Mouse (Mus musculus): Measurements from ENCODE around the gene 1700061G19Rik. TPM values are rescaled to one million over a fixed set of nuclear protein-coding genes. Genes with fewer than 3 reads are reported as not detected.
"Not testable (repeated sequence)": the region's sequence is repeated elsewhere in the genome, so short reads cannot be mapped to it uniquely, and the experiment has no call there.

Gene 1700061G19Rik
- polyA plus RNA-seq, 1 experiment from 2014 or later: 0.43 TPM

DNA sequence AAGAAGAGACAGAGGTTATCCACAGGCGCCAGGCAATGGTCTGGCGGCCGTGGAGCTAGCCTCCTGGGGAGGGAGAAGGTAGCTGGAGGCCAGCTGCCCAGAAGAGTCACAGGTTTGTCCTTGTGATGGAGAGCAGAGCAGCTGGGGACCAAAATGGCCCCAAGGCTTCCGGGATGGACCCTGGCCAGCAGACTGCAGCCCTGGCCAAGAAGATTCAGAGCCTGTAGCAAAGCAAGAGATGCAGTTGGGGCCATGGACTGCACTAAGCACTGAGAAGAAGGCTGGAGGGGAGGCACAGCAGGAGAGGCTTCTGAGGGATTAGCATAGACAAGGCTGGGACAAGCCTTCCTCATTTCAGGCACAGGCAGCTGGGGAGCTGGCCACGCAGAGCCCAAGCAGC, 27.4 kb downstream of the 1700061G19Rik start:
- no peak overlapping the region for H3K4me2 ChIP-seq (ENCODE audit: low read depth, low read length)
- H3K27me3 ChIP-seq (ENCODE audit: control insufficient read depth, insufficient read depth, low read depth, low read length): no peaks in the 10 kb centered on the region
- H3K9ac ChIP-seq (ENCODE audit: low read length): no peak overlapping the region
- no peak overlapping the region for H3K4me3 ChIP-seq (ENCODE audit: low read length)
- no peaks in the 10 kb centered on the region for H3K9me3 ChIP-seq (ENCODE audit: control insufficient read depth, low read length)
- peaks cover 7% of the 10 kb centered on the region for H3K4me1 ChIP-seq (replicated peaks; ENCODE audit: control insufficient read depth, insufficient read depth, low read length)
- ATAC-seq (ENCODE audit: low read depth): no peak
- 85% methylated on average over 5 of the region's 5 CpGs for WGBS
- H3K27ac ChIP-seq (ENCODE audit: low read length): no peak overlapping the region
- peaks cover 20% of the 10 kb centered on the region for H3K36me3 ChIP-seq (ENCODE audit: control insufficient read depth, insufficient read depth, low read length)

DNA sequence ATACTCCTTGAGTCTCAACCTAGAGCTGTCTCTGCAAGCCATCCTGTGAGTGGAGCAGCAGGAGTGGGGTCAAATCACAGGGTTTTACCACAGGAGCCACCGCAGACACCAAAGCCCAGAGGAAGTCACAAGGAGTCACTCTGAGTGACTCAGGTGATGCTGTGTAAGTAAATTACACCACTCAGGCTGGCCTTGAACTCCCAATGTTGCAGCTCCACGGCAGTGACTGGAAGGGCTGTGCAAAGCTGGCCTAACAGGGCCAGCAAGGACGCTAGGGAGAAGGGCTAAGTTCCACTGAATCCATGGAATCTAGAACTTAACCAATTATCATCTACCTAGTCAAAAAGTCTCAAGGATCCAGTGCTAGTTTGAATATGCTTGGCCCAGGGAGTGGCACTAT, 30.9 kb downstream of the 1700061G19Rik start:
- peaks cover 23% of the 10 kb centered on the region for H3K36me3 ChIP-seq (ENCODE audit: control insufficient read depth, insufficient read depth, low read length)
- H3K27me3 ChIP-seq (ENCODE audit: control insufficient read depth, insufficient read depth, low read depth, low read length): no peaks in the 10 kb centered on the region
- H3K9me3 ChIP-seq (ENCODE audit: control insufficient read depth, low read length): no peaks in the 10 kb centered on the region
- no peak overlapping the region for H3K27ac ChIP-seq (ENCODE audit: low read length)
- ATAC-seq (ENCODE audit: low read depth): no peak
- H3K4me2 ChIP-seq (ENCODE audit: low read depth, low read length): no peak overlapping the region
- H3K9ac ChIP-seq (ENCODE audit: low read length): no peak overlapping the region
- H3K4me3 ChIP-seq (ENCODE audit: low read length): no peak overlapping the region
- H3K4me1 ChIP-seq (replicated peaks; ENCODE audit: control insufficient read depth, insufficient read depth, low read length): peaks cover 19% of the 10 kb centered on the region
- WGBS: 82% methylated on average over 3 of the region's 3 CpGs

DNA sequence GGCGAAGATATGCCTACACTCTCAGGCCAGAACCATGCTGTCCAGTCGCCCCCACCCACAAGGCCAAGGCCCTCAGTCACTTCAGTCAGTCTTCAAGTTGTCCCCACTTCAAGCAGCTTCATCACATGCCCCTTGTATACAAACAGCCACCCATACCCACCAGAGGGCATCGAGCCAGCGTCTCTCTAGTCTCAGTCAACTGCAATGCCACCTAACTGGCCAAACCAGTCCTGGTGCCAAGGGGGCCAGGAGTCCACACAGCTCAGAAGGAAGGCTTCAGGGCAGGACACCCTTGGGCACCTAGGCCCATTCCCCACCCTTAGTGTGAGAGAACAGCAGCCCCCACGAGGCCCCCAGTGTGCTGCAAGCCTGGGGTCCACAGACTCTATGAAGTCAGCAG, 31.8 kb downstream of the 1700061G19Rik start:
- ATAC-seq (ENCODE audit: low read depth): peak; percentile 86
- peak overlapping the region; percentile 74 for H3K27ac ChIP-seq (ENCODE audit: low read length)
- peaks cover 22% of the 10 kb centered on the region for H3K36me3 ChIP-seq (ENCODE audit: control insufficient read depth, insufficient read depth, low read length)
- H3K27me3 ChIP-seq (ENCODE audit: control insufficient read depth, insufficient read depth, low read depth, low read length): no peaks in the 10 kb centered on the region
- H3K9me3 ChIP-seq (ENCODE audit: control insufficient read depth, low read length): no peaks in the 10 kb centered on the region
- H3K4me3 ChIP-seq (ENCODE audit: low read length): no peak overlapping the region
- no peak overlapping the region for H3K9ac ChIP-seq (ENCODE audit: low read length)
- H3K4me2 ChIP-seq (ENCODE audit: low read depth, low read length): no peak overlapping the region
- peaks cover 19% of the 10 kb centered on the region for H3K4me1 ChIP-seq (replicated peaks; ENCODE audit: control insufficient read depth, insufficient read depth, low read length)
- WGBS: 58% methylated on average over 5 of the region's 5 CpGs

GRCm38 (mm10) chr17:56907887-56908286, 32.6 kb downstream of the 1700061G19Rik start:
- H3K27ac ChIP-seq (ENCODE audit: low read length): peak overlapping the region; percentile 74

DNA sequence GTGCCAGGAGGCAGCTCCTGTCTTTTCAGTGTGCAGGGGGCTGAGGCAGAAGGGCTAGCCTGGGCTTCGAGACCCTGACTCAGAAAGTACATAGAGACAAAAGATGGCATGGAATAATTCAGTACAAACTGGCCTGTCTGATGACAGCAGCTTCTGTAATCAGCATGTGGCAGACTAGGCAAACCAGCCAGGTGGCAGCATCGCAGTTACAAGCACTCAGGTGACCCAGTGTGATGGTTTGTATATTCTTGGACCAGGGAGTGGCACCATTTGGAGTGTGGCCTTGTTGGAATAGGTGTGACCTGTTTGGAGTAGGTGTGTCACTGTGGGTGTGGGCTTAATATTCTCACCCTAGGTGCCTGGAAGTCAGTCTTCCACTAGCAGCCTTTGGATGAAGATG, 34.5 kb downstream of the 1700061G19Rik start:
- not testable (repeated sequence) for H3K27me3 ChIP-seq (ENCODE audit: control insufficient read depth, insufficient read depth, low read depth, low read length); H3K4me2 ChIP-seq (ENCODE audit: low read depth, low read length); H3K9ac ChIP-seq (ENCODE audit: low read length); H3K27ac ChIP-seq (ENCODE audit: low read length); ATAC-seq (ENCODE audit: low read depth); H3K9me3 ChIP-seq (ENCODE audit: control insufficient read depth, low read length); H3K4me3 ChIP-seq (ENCODE audit: low read length)
- 75% methylated on average over 2 of the region's 2 CpGs for WGBS
- H3K4me1 ChIP-seq (replicated peaks; ENCODE audit: control insufficient read depth, insufficient read depth, low read length): peaks cover 21% of the 10 kb centered on the region
- H3K36me3 ChIP-seq (ENCODE audit: control insufficient read depth, insufficient read depth, low read length): peaks cover 17% of the 10 kb centered on the region

More at GRCm38 (mm10) chr17:56907887-56908286, 32.6 kb downstream of the 1700061G19Rik start:
- no peak overlapping the region for H3K4me3 ChIP-seq (ENCODE audit: low read length)
- H3K4me2 ChIP-seq (ENCODE audit: low read depth, low read length): no peak overlapping the region; the same call in 1 of the 2 replicates
- H3K4me1 ChIP-seq (replicated peaks; ENCODE audit: control insufficient read depth, insufficient read depth, low read length): peaks cover 19% of the 10 kb centered on the region
- H3K36me3 ChIP-seq (ENCODE audit: control insufficient read depth, insufficient read depth, low read length): peaks cover 20% of the 10 kb centered on the region
- peak; percentile 51 for ATAC-seq (ENCODE audit: low read depth)
- no peaks in the 10 kb centered on the region for H3K27me3 ChIP-seq (ENCODE audit: control insufficient read depth, insufficient read depth, low read depth, low read length)
- no peaks in the 10 kb centered on the region for H3K9me3 ChIP-seq (ENCODE audit: control insufficient read depth, low read length)
- peak overlapping the region; percentile 36; the same call in 1 of the 2 replicates for H3K9ac ChIP-seq (ENCODE audit: low read length)
- 17% methylated on average over 9 of the region's 9 CpGs for WGBS

GRCm38 (mm10) chr17:56913023-56913422, 37.7 kb downstream of the 1700061G19Rik start:
- ATAC-seq (ENCODE audit: low read depth): no peak
- H3K9ac ChIP-seq (ENCODE audit: low read length): no peak overlapping the region
- no peak overlapping the region for H3K4me2 ChIP-seq (ENCODE audit: low read depth, low read length)
- H3K27ac ChIP-seq (ENCODE audit: low read length): no peak overlapping the region
- 73% methylated on average over 3 of the region's 3 CpGs for WGBS
- H3K9me3 ChIP-seq (ENCODE audit: control insufficient read depth, low read length): no peaks in the 10 kb centered on the region
- H3K27me3 ChIP-seq (ENCODE audit: control insufficient read depth, insufficient read depth, low read depth, low read length): no peaks in the 10 kb centered on the region
- peaks cover 11% of the 10 kb centered on the region for H3K4me1 ChIP-seq (replicated peaks; ENCODE audit: control insufficient read depth, insufficient read depth, low read length)
- H3K36me3 ChIP-seq (ENCODE audit: control insufficient read depth, insufficient read depth, low read length): peaks cover 20% of the 10 kb centered on the region
- H3K4me3 ChIP-seq (ENCODE audit: low read length): no peak overlapping the region

DNA sequence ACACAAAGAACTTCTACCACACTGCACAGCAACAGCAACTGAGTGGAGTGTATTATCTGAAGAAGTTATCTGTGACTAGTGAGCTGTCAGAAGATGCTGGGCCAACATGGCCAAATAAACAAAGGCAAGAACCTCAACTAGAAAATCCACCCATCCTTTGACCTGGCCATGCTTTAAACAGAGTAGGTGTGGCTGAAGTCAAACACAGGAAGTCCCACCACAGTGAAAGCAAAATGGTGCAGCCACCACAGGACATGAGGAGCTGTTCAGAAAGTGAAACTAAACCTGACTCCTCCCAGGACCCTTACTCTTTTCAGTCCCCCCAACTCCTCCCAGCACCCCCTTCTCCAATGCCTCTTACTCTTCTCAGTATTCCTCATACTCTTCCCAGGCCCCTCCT, 38.2 kb downstream of the 1700061G19Rik start:
- no peaks in the 10 kb centered on the region for H3K9me3 ChIP-seq (ENCODE audit: control insufficient read depth, low read length)
- H3K4me3 ChIP-seq (ENCODE audit: low read length): no peak overlapping the region
- no peaks in the 10 kb centered on the region for H3K27me3 ChIP-seq (ENCODE audit: control insufficient read depth, insufficient read depth, low read depth, low read length)
- peaks cover 20% of the 10 kb centered on the region for H3K36me3 ChIP-seq (ENCODE audit: control insufficient read depth, insufficient read depth, low read length)
- no peak overlapping the region for H3K4me2 ChIP-seq (ENCODE audit: low read depth, low read length)
- H3K9ac ChIP-seq (ENCODE audit: low read length): no peak overlapping the region
- no peak for ATAC-seq (ENCODE audit: low read depth)
- peaks cover 7% of the 10 kb centered on the region for H3K4me1 ChIP-seq (replicated peaks; ENCODE audit: control insufficient read depth, insufficient read depth, low read length)
- H3K27ac ChIP-seq (ENCODE audit: low read length): no peak overlapping the region

DNA sequence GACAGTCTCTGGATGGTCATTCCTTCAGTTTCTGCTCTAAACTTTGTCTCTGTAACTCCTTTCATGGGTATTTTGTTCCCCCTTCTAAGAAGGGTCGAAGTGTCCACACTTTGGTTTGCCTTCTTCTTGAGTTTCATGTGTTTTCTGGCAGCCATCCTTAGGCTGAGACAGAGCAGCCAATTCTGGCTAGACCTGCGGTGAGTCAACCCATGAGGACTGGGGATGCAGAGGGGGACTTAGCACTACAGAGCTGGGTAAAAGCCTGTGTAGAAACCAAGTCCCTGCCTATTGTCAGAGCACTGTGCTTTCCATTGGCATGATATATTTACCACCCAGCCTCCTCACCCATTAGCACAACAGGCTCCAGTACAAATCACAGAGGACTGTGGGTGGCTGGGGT, 41.9 kb downstream of the 1700061G19Rik start:
- H3K36me3 ChIP-seq (ENCODE audit: control insufficient read depth, insufficient read depth, low read length): peaks cover 16% of the 10 kb centered on the region
- no peak overlapping the region for H3K4me2 ChIP-seq (ENCODE audit: low read depth, low read length)
- ATAC-seq (ENCODE audit: low read depth): no peak
- 85% methylated on average over 2 of the region's 2 CpGs for WGBS
- peaks cover 6% of the 10 kb centered on the region; the same call in 1 of the 2 replicates for H3K4me1 ChIP-seq (replicated peaks; ENCODE audit: control insufficient read depth, insufficient read depth, low read length)
- no peak overlapping the region for H3K4me3 ChIP-seq (ENCODE audit: low read length)
- no peaks in the 10 kb centered on the region for H3K9me3 ChIP-seq (ENCODE audit: control insufficient read depth, low read length)
- no peak overlapping the region for H3K9ac ChIP-seq (ENCODE audit: low read length)
- H3K27me3 ChIP-seq (ENCODE audit: control insufficient read depth, insufficient read depth, low read depth, low read length): no peaks in the 10 kb centered on the region
- H3K27ac ChIP-seq (ENCODE audit: low read length): no peak overlapping the region

GRCm38 (mm10) chr17:56919725-56920124, 44.4 kb downstream of the 1700061G19Rik start:
- Histone ChIP-seq H3K4me3 (ENCODE audit: low read length) (no peak overlapping the region), H3K9me3 (ENCODE audit: control insufficient read depth, low read length) (no peaks in the 10 kb centered on the region), H3K27me3 (ENCODE audit: control insufficient read depth, insufficient read depth, low read depth, low read length) (no peaks in the 10 kb centered on the region), H3K36me3 (ENCODE audit: control insufficient read depth, insufficient read depth, low read length) (peaks cover 22% of the 10 kb centered on the region), H3K4me2 (ENCODE audit: low read depth, low read length) (no peak overlapping the region), H3K9ac (ENCODE audit: low read length) (no peak overlapping the region), H3K4me1 (replicated peaks; ENCODE audit: control insufficient read depth, insufficient read depth, low read length) (peaks cover 4% of the 10 kb centered on the region; the same call in 1 of the 2 replicates), H3K27ac (ENCODE audit: low read length) (0 out of 2 replicates have a peak overlapping the region, but pooled peaks have one; percentile 2)
- peak; percentile 82 for ATAC-seq (ENCODE audit: low read depth)
- WGBS: 48% methylated on average over 3 of the region's 3 CpGs

- WGBS: 85% methylated on average over 2 of the region's 2 CpGs
- ATAC-seq (ENCODE audit: low read depth): no peak
- H3K4me2 ChIP-seq (ENCODE audit: low read depth, low read length): no peak overlapping the region
- no peaks in the 10 kb centered on the region for H3K9me3 ChIP-seq (ENCODE audit: control insufficient read depth, low read length)
- H3K27me3 ChIP-seq (ENCODE audit: control insufficient read depth, insufficient read depth, low read depth, low read length): no peaks in the 10 kb centered on the region
- H3K36me3 ChIP-seq (ENCODE audit: control insufficient read depth, insufficient read depth, low read length): peaks cover 9% of the 10 kb centered on the region; the same call in 1 of the 2 replicates
- H3K27ac ChIP-seq (ENCODE audit: low read length): no peak overlapping the region
- H3K4me3 ChIP-seq (ENCODE audit: low read length): no peak overlapping the region
- no peak overlapping the region for H3K9ac ChIP-seq (ENCODE audit: low read length)
- H3K4me1 ChIP-seq (replicated peaks; ENCODE audit: control insufficient read depth, insufficient read depth, low read length): no peaks in the 10 kb centered on the region
Observed at GRCm38 (mm10) chr17:56925998-56926397, 50.7 kb downstream of the 1700061G19Rik start.

All from lung, embryonic 16.5 days (tissue).